Mouse (Mus musculus) gastrocnemius, adult 2 months (tissue): ENCODE data around the gene 0610030E20Rik. TPM values are rescaled to one million over a fixed set of nuclear protein-coding genes. Genes with fewer than 3 reads are reported as not detected.
A peak's percentile ranks its signal among the peaks of the same experiment; 100 is the strongest.

Experiments
- DNase-seq: peaks from one replicate; pipeline ENCODE4 v3.0.0; 2022
- H3K27ac ChIP-seq: fragments of 200-600 bp; 2 replicates; pipeline ENCODE4 v1.8.1; 2022; ENCODE audit warnings: mild to moderate bottlenecking
- H3K4me3 ChIP-seq: fragments of 200-600 bp; 2 replicates; pipeline ENCODE4 v1.8.1; 2022; ENCODE audit warnings: mild to moderate bottlenecking, moderate library complexity
- CTCF ChIP-seq: fragments of 200-600 bp; IDR thresholded peaks from 2 replicates; pipeline ENCODE4 v1.8.1; 2022; ENCODE audit warnings: antibody characterized with exemption, mild to moderate bottlenecking, moderate library complexity
- intact Hi-C: fragments of 180-260 bp; cut with DNase I; formaldehyde crosslinking; loops from one replicate; pipeline ENCODE4 v1.15.1; 2025
- total RNA-seq, 2 experiments: library from RNA; stranded (reverse); gene quantifications; 2 replicates each; pipeline ENCODE4 v1.2.3; 2021

Gene 0610030E20Rik
- total RNA-seq, 2 experiments from 2014 or later, result 10.1 to 11.7 TPM

- TF ChIP-seq CTCF, result peak; percentile 12; the same call in 1 of the 2 replicates
- Histone ChIP-seq H3K4me3 (peak within 1 kb of the TSS; percentile 70), H3K27ac (peak within 1 kb of the TSS; percentile 98)
- DNase-seq, result peak; percentile 96
- intact Hi-C loops, result loop anchor here (5.0 kb wide), 1 partner anchor 108 kb away; no protein-coding TSS in a partner anchor
These were observed 43.0 kb downstream of the 0610030E20Rik start, which contains the start of gene Vamp8 for GRCm38 (mm10) chr6:72389941-72390771. Gene Vamp8 (minus strand): TSS chr6:72390703.

DNA sequence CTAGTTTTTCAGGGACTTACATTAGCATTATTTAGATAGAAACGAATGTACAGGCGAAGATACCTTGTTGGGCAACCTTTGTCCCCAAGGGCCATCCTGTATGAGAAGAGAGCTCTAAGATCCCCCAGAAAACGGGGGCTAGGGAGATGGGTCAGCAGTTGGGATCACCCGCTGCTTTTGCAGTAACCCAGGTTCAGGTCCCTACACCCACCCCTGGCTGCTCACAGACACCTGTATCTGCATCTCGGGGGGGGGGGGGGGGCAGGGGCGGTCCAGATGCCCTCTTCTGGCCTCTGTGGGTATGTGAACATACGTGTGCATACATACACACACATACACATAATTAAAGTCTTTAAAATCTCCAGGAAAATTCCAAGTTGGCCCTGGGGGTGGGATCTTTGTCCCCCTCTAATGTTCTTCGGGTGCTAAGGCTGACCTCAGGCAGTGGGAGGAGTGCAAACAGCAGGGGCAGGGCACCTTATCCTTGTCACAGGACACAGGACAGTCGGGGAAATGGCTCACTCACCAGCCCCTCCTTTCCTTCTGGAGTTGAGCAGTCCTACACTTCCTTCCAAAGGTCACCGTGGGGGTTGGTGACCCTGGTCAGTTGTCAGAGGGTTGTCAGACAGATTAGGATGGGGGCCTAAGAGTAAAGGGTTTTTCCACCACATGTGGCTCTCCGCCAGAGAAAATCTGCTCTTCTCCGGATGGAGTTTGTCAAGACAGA lies 43.8 kb downstream of the 0610030E20Rik start:
- peak overlapping the region; percentile 70 for H3K4me3 ChIP-seq
- intact Hi-C loops, result loop anchor here (5.0 kb wide), 1 partner anchor 109 kb away; no protein-coding TSS in a partner anchor
- DNase-seq, result peak; percentile 48
- TF ChIP-seq CTCF, result no peak
- H3K27ac ChIP-seq, result peak overlapping the region; percentile 98

DNA sequence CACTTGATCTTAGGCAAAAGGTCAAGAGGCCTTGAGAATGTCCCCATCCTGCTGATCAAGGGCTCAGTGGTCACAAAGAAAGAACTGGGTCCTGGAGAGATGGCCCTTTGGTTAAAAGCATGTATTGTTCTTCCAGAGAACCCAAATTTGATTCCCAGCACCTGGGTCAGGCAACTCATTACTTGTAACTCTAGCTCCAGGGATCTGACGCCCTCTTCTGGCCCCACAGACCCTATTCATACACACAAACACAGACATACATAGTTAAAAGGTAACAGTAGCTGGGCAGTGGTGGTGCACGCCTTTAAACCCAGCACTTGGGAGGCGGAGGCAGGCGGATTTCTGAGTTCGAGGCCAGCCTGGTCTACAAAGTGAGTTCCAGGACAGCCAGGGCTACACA lies 45.2 kb downstream of the 0610030E20Rik start:
- no peak for DNase-seq
- Histone ChIP-seq H3K27ac (no peak overlapping the region), H3K4me3 (no peak overlapping the region)
- TF ChIP-seq CTCF, result no peak
- intact Hi-C loops, result loop anchor here (5.0 kb wide), 1 partner anchor 110 kb away; no protein-coding TSS in a partner anchor

DNA sequence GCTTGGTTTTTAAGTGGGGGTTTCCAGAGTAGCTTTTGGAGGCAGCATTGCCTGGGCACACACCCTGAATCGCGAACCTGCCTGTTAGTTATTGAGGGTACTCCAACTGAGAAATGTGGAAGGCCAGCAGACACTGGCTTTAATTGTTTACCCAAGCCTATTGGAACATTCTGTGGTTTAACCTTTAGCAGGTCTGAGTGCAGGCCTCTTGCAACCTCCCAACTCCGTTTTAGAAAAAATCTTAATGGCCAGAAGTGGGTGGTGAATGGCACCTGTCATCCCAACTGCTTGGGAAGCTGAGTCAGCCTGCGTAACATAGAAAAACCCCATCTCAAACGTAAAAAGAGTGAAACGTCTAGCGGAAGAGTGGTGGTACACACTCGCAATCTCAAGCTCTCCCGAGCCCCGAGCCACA lies 49.7 kb downstream of the 0610030E20Rik start:
- intact Hi-C loops, result no loop called here
- no peak for DNase-seq
- Histone ChIP-seq H3K27ac (no peak overlapping the region), H3K4me3 (no peak overlapping the region)
- no peak for TF ChIP-seq CTCF

DNA sequence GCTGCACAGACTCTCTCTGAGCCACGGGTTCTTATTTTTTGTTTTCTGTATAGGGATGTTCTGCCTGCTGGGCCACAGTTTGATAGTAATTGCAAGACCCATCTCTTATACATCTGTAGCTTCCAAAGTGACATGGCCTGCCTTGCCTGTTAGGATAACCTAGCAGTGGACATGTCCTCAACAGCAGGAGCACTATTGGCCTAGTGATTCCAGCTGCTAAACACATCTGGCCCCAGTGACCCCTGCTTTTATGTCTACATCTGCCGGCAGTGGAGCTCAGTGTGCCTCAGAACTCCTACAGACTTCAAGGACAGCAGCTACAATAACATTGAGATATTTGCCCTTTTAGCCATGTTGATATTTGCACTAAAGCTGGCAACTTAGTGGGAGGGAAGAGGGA lies 52.9 kb downstream of the 0610030E20Rik start:
- intact Hi-C loops, result loop anchor here (10.0 kb wide), 1 partner anchor 215 kb away; no protein-coding TSS in a partner anchor
- H3K27ac ChIP-seq, result no peak overlapping the region
- H3K4me3 ChIP-seq, result no peak overlapping the region
- TF ChIP-seq CTCF, result no peak
- no peak for DNase-seq

- peak; percentile 81 for DNase-seq
- peak; percentile 93 for TF ChIP-seq CTCF
- Histone ChIP-seq H3K27ac (no peak overlapping the region), H3K4me3 (no peak overlapping the region)
- intact Hi-C loops, result loop anchor here (2.0 to 10.0 kb wide), 2 partner anchors 39 to 217 kb away; no protein-coding TSS in a partner anchor
These were observed 54.8 kb downstream of the 0610030E20Rik start for GRCm38 (mm10) chr6:72401875-72402274.

Other genes with a start within 250 kb of the 0610030E20Rik start
- 100 to 1,000 TPM in 1 of 2 experiments, 10 to 100 TPM in 1; 98.0 to 105 TPM for gene St3gal5, start 249.7 kb upstream of the 0610030E20Rik start, total RNA-seq
- 1 to 10 TPM; 3.3 to 9.2 TPM for gene Atoh8, start 111.7 kb upstream of the 0610030E20Rik start, total RNA-seq
- not detected for gene Sftpb, start 42.7 kb upstream of the 0610030E20Rik start, total RNA-seq
- gene Usp39, start 2.1 kb upstream of the 0610030E20Rik start, total RNA-seq, result 10 to 100 TPM; 16.4 to 18.4 TPM
- 10 to 100 TPM; 21.0 to 24.2 TPM for gene Tmem150a, start 8.1 kb downstream of the 0610030E20Rik start, total RNA-seq
- gene Rnf181, start 19.6 kb downstream of the 0610030E20Rik start, total RNA-seq, result 10 to 100 TPM; 24.9 to 26.6 TPM
- gene Vamp5, start 33.2 kb downstream of the 0610030E20Rik start, total RNA-seq, result 100 to 1,000 TPM in 1 of 2 experiments, 10 to 100 TPM in 1; 97.5 to 102 TPM
- gene Vamp8, start 43.4 kb downstream of the 0610030E20Rik start, total RNA-seq, result 10 to 100 TPM; 50.4 to 58.0 TPM
- 10 to 100 TPM; 12.2 to 17.3 TPM for gene Ggcx, start 67.0 kb downstream of the 0610030E20Rik start, total RNA-seq
- 100 to 1,000 TPM; 130 to 164 TPM for gene Mat2a, start 92.2 kb downstream of the 0610030E20Rik start, total RNA-seq
- gene Sh2d6, start 174.4 kb downstream of the 0610030E20Rik start, total RNA-seq, result under 1 TPM; 0.59 to 0.99 TPM
- gene Capg, start 197.1 kb downstream of the 0610030E20Rik start, total RNA-seq, result 1 to 10 TPM; 6.8 to 9.7 TPM